Mouse (Mus musculus): Measurements from ENCODE around the gene Rufy4. TPM values are rescaled to one million over a fixed set of nuclear protein-coding genes. Genes with fewer than 3 reads are reported as not detected.

Rufy4 gene
- polyA plus RNA-seq, 1 experiment from 2014 or later, result 0.20 TPM

- ATAC-seq, result no peak
- H3K9ac ChIP-seq (replicated peaks), result no peak overlapping the region
- TF ChIP-seq CTCF (IDR thresholded peaks at IDR 0.05; ENCODE audit: low read depth), result no peak
- TF ChIP-seq EP300 (IDR thresholded peaks at IDR 0.05; ENCODE audit: low read depth), result no peak
- peaks cover 7% of the 10 kb centered on the region for H3K4me1 ChIP-seq (ENCODE audit: insufficient read depth)
- H3K27me3 ChIP-seq (ENCODE audit: insufficient read depth, low read length), result no peaks in the 10 kb centered on the region
- no peaks in the 10 kb centered on the region for H3K36me3 ChIP-seq (replicated peaks; ENCODE audit: insufficient read depth, low read length)
- H3K4me3 ChIP-seq (ENCODE audit: low read depth, low read length), result no peak overlapping the region
- 44% methylated on average over 6 of the region's 6 CpGs for WGBS (ENCODE audit: insufficient replicate concordance)
- no peak for DNase-seq
- H3K4me2 ChIP-seq (ENCODE audit: low read depth, low read length), result no peak overlapping the region
- H3K27ac ChIP-seq (ENCODE audit: low read depth), result no peak overlapping the region
- no peaks in the 10 kb centered on the region for H3K9me3 ChIP-seq (ENCODE audit: low read length)
Measured at GRCm38 (mm10) chr1:74133954-74134353, 8.6 kb downstream of the Rufy4 start.

- H3K4me1 ChIP-seq (ENCODE audit: insufficient read depth), result peaks cover 7% of the 10 kb centered on the region
- no peak for ATAC-seq
- H3K9me3 ChIP-seq (ENCODE audit: low read length), result no peaks in the 10 kb centered on the region
- no peaks in the 10 kb centered on the region for H3K36me3 ChIP-seq (replicated peaks; ENCODE audit: insufficient read depth, low read length)
- H3K9ac ChIP-seq (replicated peaks), result no peak overlapping the region
- DNase-seq, result no peak
- no peak overlapping the region for H3K4me3 ChIP-seq (ENCODE audit: low read depth, low read length)
- TF ChIP-seq EP300 (IDR thresholded peaks at IDR 0.05; ENCODE audit: low read depth), result no peak
- no peak for TF ChIP-seq CTCF (IDR thresholded peaks at IDR 0.05; ENCODE audit: low read depth)
- 53% methylated on average over 6 of the region's 6 CpGs for WGBS (ENCODE audit: insufficient replicate concordance)
- H3K27ac ChIP-seq (ENCODE audit: low read depth), result no peak overlapping the region
- no peak overlapping the region for H3K4me2 ChIP-seq (ENCODE audit: low read depth, low read length)
- no peaks in the 10 kb centered on the region for H3K27me3 ChIP-seq (ENCODE audit: insufficient read depth, low read length)
Measured at GRCm38 (mm10) chr1:74135326-74135950, 10.1 kb downstream of the Rufy4 start.

- ATAC-seq (no peak), DNase-seq (no peak)
- TF ChIP-seq CTCF (IDR thresholded peaks at IDR 0.05; ENCODE audit: low read depth) (peak; percentile 58), EP300 (IDR thresholded peaks at IDR 0.05; ENCODE audit: low read depth) (no peak)
- Histone ChIP-seq H3K9me3 (ENCODE audit: low read length) (no peaks in the 10 kb centered on the region), H3K4me1 (ENCODE audit: insufficient read depth) (peaks cover 4% of the 10 kb centered on the region), H3K4me3 (ENCODE audit: low read depth, low read length) (no peak overlapping the region), H3K27ac (ENCODE audit: low read depth) (no peak overlapping the region), H3K36me3 (replicated peaks; ENCODE audit: insufficient read depth, low read length) (no peaks in the 10 kb centered on the region), H3K9ac (replicated peaks) (no peak overlapping the region), H3K27me3 (ENCODE audit: insufficient read depth, low read length) (no peaks in the 10 kb centered on the region), H3K4me2 (ENCODE audit: low read depth, low read length) (no peak overlapping the region)
- WGBS (ENCODE audit: insufficient replicate concordance), result 55% methylated on average over 3 of the region's 3 CpGs
Measured at GRCm38 (mm10) chr1:74139415-74139814, 14.1 kb downstream of the Rufy4 start.

DNA sequence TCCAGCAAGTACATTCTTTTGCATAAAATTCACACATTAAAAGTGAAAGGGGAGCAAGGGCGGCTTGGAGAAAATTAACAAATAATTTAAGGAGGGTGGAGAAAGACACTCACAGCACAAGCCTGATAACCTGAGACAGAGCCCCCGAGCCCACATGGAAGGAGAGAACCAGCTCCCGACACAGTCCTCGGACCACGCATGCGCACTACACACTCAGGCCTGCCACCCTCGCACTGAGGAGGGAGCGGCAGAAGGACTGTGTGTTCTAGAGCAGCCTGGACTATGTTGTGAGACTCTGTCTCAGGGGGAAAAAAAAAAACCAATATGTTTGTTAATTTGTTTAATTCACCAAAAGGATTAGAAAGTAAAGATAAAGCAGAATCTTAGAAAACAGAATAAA is 16.4 kb downstream of the Rufy4 start:
- no peak overlapping the region for H3K4me3 ChIP-seq (ENCODE audit: low read depth, low read length)
- H3K4me1 ChIP-seq (ENCODE audit: insufficient read depth), result no peaks in the 10 kb centered on the region
- TF ChIP-seq EP300 (IDR thresholded peaks at IDR 0.05; ENCODE audit: low read depth), result no peak
- no peak for TF ChIP-seq CTCF (IDR thresholded peaks at IDR 0.05; ENCODE audit: low read depth)
- H3K9ac ChIP-seq (replicated peaks), result no peak overlapping the region
- DNase-seq (no peak), ATAC-seq (no peak)
- H3K27me3 ChIP-seq (ENCODE audit: insufficient read depth, low read length), result no peaks in the 10 kb centered on the region
- H3K27ac ChIP-seq (ENCODE audit: low read depth), result no peak overlapping the region
- no peaks in the 10 kb centered on the region for H3K9me3 ChIP-seq (ENCODE audit: low read length)
- 85% methylated on average over 8 of the region's 8 CpGs for WGBS (ENCODE audit: insufficient replicate concordance)
- no peak overlapping the region for H3K4me2 ChIP-seq (ENCODE audit: low read depth, low read length)
- H3K36me3 ChIP-seq (replicated peaks; ENCODE audit: insufficient read depth, low read length), result no peaks in the 10 kb centered on the region

DNA sequence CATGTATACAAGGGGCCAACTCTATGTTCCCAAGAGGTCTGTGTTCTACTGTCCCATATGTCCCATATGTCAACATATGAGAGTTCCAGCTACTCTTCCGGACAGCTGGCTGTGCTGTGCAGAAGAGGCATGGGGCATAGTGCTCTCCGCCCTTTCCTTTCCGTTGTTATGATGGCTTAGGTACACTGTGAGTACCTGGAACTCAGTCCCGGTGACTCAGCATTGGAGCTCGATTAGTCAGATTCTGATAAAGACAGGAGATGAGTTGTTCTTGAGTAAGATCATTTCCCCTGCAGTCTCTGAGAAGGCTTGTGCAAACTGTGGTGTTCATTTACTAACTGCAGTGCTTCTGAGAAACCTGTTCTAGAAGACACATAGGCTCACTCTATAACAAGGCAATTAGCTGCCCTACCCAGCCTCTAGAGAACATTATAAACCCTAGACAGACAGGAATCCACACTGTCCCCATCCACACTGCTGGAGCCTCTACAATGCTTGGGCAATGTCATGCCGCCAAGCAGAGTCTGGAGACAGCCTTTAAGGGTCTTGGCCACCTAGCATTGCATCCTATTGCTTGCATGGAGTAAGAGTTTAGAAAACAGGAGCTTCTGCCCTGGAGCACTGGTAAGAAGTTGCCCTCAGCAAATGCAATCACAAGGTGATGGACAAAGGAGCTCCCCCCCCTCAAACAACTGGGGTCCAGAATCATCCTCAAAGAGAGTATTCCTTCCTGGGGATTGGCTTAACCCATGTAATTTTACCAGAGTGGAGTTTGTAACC is 24.0 kb downstream of the Rufy4 start:
- Histone ChIP-seq H3K27me3 (ENCODE audit: insufficient read depth, low read length) (no peaks in the 10 kb centered on the region), H3K36me3 (replicated peaks; ENCODE audit: insufficient read depth, low read length) (no peaks in the 10 kb centered on the region), H3K9me3 (ENCODE audit: low read length) (no peaks in the 10 kb centered on the region), H3K27ac (ENCODE audit: low read depth) (no peak overlapping the region), H3K4me1 (ENCODE audit: insufficient read depth) (peaks cover 8% of the 10 kb centered on the region), H3K4me2 (ENCODE audit: low read depth, low read length) (no peak overlapping the region), H3K4me3 (ENCODE audit: low read depth, low read length) (no peak overlapping the region), H3K9ac (replicated peaks) (no peak overlapping the region)
- ATAC-seq (no peak), DNase-seq (no peak)
- no peak for TF ChIP-seq CTCF (IDR thresholded peaks at IDR 0.05; ENCODE audit: low read depth)
- no peak for TF ChIP-seq EP300 (IDR thresholded peaks at IDR 0.05; ENCODE audit: low read depth)
- 53% methylated on average over 6 of the region's 6 CpGs for WGBS (ENCODE audit: insufficient replicate concordance)

DNA sequence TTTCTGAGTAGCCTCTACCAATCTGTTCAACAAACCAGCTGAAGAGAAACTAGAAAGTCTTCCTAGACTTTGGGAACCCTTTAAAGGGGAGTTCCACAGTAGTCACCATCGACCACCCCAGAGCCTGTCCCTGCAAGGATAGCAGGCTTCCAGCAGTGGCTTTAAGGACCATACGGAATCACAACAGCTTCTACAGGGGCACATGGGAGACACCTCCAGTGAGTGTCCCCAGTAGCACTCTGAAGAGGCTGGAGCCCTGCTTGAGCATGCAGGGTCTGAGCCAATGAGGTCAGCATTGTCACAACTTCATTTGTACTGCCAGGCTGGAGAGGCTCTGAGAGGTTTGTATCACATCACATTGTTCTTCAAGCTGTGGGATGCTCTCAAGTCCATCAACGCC is 24.8 kb downstream of the Rufy4 start:
- no peak for TF ChIP-seq CTCF (IDR thresholded peaks at IDR 0.05; ENCODE audit: low read depth)
- H3K9me3 ChIP-seq (ENCODE audit: low read length), result no peaks in the 10 kb centered on the region

More for the DNA sequence above, 24.8 kb downstream of the Rufy4 start:
- Histone ChIP-seq H3K4me3 (ENCODE audit: low read depth, low read length) (no peak overlapping the region), H3K9ac (replicated peaks) (no peak overlapping the region), H3K4me2 (ENCODE audit: low read depth, low read length) (no peak overlapping the region), H3K36me3 (replicated peaks; ENCODE audit: insufficient read depth, low read length) (no peaks in the 10 kb centered on the region), H3K27ac (ENCODE audit: low read depth) (0 out of 2 replicates have a peak overlapping the region, but pooled peaks have one; percentile 7), H3K27me3 (ENCODE audit: insufficient read depth, low read length) (no peaks in the 10 kb centered on the region), H3K4me1 (ENCODE audit: insufficient read depth) (peaks cover 8% of the 10 kb centered on the region)
- 75% methylated on average over 3 of the region's 3 CpGs for WGBS (ENCODE audit: insufficient replicate concordance)
- ATAC-seq (no peak), DNase-seq (no peak)

Data from liver, postnatal 0 days (tissue).